Mouse (Mus musculus) embryonic fibroblast, embryonic 13.5 days (primary cell): ENCODE data around the gene Ppp1r15a.

Source experiments
- CTCF ChIP-seq: IDR thresholded peaks from 2 replicates; pipeline ENCODE4 v1.5.1; 2011; ENCODE audit warnings: mild to moderate bottlenecking, control low read depth, low read length, moderate library complexity, borderline replicate concordance; ENCODE audit not compliant: insufficient read depth
- POLR2A ChIP-seq: IDR thresholded peaks from 2 replicates; pipeline ENCODE4 v1.6.1; 2011; ENCODE audit warnings: low read depth, mild to moderate bottlenecking, control low read depth, low read length, moderate library complexity

- TF ChIP-seq CTCF (no peak), POLR2A (no peak)
Observed at GRCm38 (mm10) chr7:45540213-45540612, 14.1 kb upstream of the Ppp1r15a start.
